Mouse (Mus musculus): ENCODE data around the gene Zcchc24. TPM values are rescaled to one million over a fixed set of nuclear protein-coding genes. Genes with fewer than 3 reads are reported as not detected.

Gene Zcchc24
- total RNA-seq, 2 experiments from 2014 or later, result 53.5 to 60.2 TPM

DNA sequence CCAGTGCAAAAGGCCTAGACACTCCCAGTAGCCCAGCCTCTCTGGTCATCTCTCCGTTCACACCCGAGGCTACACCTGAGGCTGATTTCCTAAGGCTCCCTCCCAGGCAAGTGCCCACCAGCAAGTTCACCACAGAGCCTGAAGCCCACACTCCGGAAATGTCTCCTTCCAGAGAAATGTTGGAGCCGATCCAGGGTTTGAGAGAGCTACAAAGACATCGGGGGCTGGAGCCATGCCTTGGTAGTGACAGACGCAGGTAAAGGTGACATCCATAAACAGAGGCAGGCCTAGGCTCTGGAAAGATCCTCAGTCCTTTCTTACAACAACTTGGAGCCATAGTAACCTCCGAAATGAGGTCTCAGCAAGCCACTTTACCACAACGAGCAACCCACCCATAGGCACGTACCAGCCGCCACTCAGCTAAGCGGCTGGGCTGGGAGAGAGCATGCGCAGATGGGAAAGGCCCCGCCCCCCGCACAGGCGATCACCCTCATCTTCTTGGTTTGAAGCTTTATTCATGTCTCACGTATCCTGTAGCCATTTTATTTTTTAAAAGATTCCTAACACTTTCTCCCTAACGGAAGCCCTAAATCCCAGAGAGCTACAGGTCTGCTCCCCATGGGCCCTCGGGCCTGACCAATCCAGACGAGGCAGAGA, 103.4 kb downstream of the Zcchc24 start:
- DNase-seq, result peak in 1 of 2 experiments; percentile 42

- no peak for DNase-seq
Measured at GRCm38 (mm10) chr14:25664310-25664695, 104.5 kb downstream of the Zcchc24 start.

DNA sequence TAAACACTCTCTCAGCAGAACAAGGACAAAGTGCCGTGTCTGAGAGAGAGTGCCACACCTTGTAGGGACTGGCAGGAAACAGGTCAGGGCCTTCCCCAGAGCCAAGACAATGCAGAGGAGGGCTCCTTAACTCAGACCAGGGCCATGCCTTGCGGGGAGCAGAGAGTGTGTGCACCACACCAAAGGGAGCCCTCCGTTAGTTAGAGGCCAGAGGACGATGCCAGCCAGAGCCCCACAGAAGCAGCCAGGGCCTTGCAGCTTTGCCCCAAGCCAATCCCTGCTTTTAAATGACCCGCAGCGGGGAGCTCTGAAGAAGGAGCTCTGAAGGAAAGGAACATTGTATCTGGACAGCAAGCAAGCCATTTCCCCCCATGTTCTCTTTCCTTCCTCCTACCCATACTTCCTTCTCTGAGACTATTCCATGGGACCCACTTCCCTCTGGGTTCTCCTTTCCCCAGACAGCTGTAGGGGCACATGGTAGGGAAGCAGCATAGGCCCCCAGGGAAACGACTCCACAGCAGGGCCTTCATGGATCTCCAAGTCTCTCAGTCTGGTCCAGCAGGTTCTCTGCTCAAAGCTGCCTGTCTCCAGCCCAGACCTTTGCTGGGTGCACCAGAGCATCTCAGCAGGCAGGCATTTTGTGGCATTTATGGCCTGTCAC, 105.1 kb downstream of the Zcchc24 start:
- DNase-seq, result no peak

Other genes with a start within 250 kb of the Zcchc24 start
- gene Ppif, start 74.9 kb downstream of the Zcchc24 start, total RNA-seq (2021), result 10 to 100 TPM; 27.0 to 28.2 TPM
- 10 to 100 TPM; 70.0 to 81.0 TPM for gene Anxa11, start 73.1 kb upstream of the Zcchc24 start, total RNA-seq (2021)
- gene Plac9a, start 134.1 kb upstream of the Zcchc24 start, total RNA-seq (2021), result not detected
- 10 to 100 TPM in 1 of 2 experiments, 1 to 10 TPM in 1; 9.2 to 10.0 TPM for gene Tmem254a, start 158.6 kb upstream of the Zcchc24 start, total RNA-seq (2021)
- gene Cphx1, start 169.3 kb upstream of the Zcchc24 start, total RNA-seq (2021), result not detected
- gene Duxbl1, start 209.5 kb upstream of the Zcchc24 start, total RNA-seq (2021), result under 1 TPM; 0.77 to 0.83 TPM